Mouse (Mus musculus): Measurements from ENCODE around the gene Olfr1155. TPM values are rescaled to one million over a fixed set of nuclear protein-coding genes. Genes with fewer than 3 reads are reported as not detected.

The Olfr1155 gene
- polyA plus RNA-seq (2014; fragmentation: Nextera tagmentation; extraction: Ambion mirVana), result not detected in 2 replicates

GRCm38 (mm10) chr2:87945037-87945436 lies at the start of gene Olfr1155:
TSS of gene Olfr1155 (minus strand) at chr2:87945137.
- no peaks in the 10 kb centered on the region for H3K4me1 ChIP-seq (ENCODE audit: control insufficient read depth, insufficient read depth, low read length)
- H3K27ac ChIP-seq (ENCODE audit: low read depth, low read length), result no peak within 1 kb of the TSS
- no peaks in the 10 kb centered on the region for H3K9me3 ChIP-seq (ENCODE audit: control insufficient read depth, low read length)
- H3K4me2 ChIP-seq, result no peak within 1 kb of the TSS
- no peak for DNase-seq (ENCODE audit: low spot score, missing footprints)
- H3K9ac ChIP-seq (ENCODE audit: low read length), result no peak within 1 kb of the TSS
- ATAC-seq (ENCODE audit: low FRiP score), result no peak
- H3K27me3 ChIP-seq (ENCODE audit: control insufficient read depth, insufficient read depth, low read length), result no peaks in the 10 kb centered on the region
- 96% methylated on average over 1 of the region's 1 CpGs for WGBS
- H3K4me3 ChIP-seq (ENCODE audit: low read depth, low read length), result no peak within 1 kb of the TSS
- H3K36me3 ChIP-seq (ENCODE audit: control insufficient read depth, insufficient read depth, low read length), result no peaks in the 10 kb centered on the region

- Histone ChIP-seq H3K27ac (ENCODE audit: low read depth, low read length) (no peak within 1 kb of the TSS), H3K4me1 (ENCODE audit: control insufficient read depth, insufficient read depth, low read length) (no peaks in the 10 kb centered on the region), H3K4me3 (ENCODE audit: low read depth, low read length) (no peak within 1 kb of the TSS), H3K27me3 (ENCODE audit: control insufficient read depth, insufficient read depth, low read length) (no peaks in the 10 kb centered on the region), H3K9ac (ENCODE audit: low read length) (no peak within 1 kb of the TSS), H3K36me3 (ENCODE audit: control insufficient read depth, insufficient read depth, low read length) (no peaks in the 10 kb centered on the region), H3K4me2 (no peak within 1 kb of the TSS), H3K9me3 (ENCODE audit: control insufficient read depth, low read length) (no peaks in the 10 kb centered on the region)
- ATAC-seq (ENCODE audit: low FRiP score) (no peak), DNase-seq (ENCODE audit: low spot score, missing footprints) (no peak)
Observed at GRCm38 (mm10) chr2:87989813-87990212, 44.9 kb upstream of the Olfr1155 start, which contains the start of gene Olfr1158. TSS of gene Olfr1158 (plus strand) at chr2:87990113.

- Histone ChIP-seq H3K27me3 (ENCODE audit: control insufficient read depth, insufficient read depth, low read length) (no peaks in the 10 kb centered on the region), H3K27ac (ENCODE audit: low read depth, low read length) (no peak within 1 kb of the TSS), H3K36me3 (ENCODE audit: control insufficient read depth, insufficient read depth, low read length) (no peaks in the 10 kb centered on the region), H3K9me3 (ENCODE audit: control insufficient read depth, low read length) (no peaks in the 10 kb centered on the region), H3K4me3 (ENCODE audit: low read depth, low read length) (no peak within 1 kb of the TSS), H3K4me2 (no peak within 1 kb of the TSS), H3K9ac (ENCODE audit: low read length) (no peak within 1 kb of the TSS), H3K4me1 (ENCODE audit: control insufficient read depth, insufficient read depth, low read length) (no peaks in the 10 kb centered on the region)
- DNase-seq (ENCODE audit: low spot score, missing footprints) (no peak), ATAC-seq (ENCODE audit: low FRiP score) (no peak)
- 80% methylated on average over 3 of the region's 3 CpGs for WGBS
Observed at GRCm38 (mm10) chr2:87974563-87974962, 29.6 kb upstream of the Olfr1155 start, which contains the start of gene Olfr74. TSS of gene Olfr74 (minus strand) at chr2:87974663.

DNA sequence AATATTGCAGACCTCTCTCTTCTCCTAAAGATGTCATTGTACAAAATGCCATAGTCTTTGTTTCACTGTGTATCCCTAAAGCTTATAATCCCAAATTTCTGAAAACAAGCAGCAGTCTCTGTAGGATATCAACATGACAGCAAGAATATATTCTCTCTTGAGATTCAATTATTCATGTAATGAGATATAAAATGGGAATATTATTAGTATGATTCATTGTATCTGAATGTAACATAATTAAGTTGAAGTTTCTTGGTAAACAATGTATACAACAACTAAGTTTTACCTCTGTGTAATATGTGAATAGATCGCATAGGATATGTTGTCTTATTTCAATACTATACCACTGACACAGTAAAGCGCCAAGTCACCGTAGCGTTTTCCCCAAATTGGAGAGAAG lies 23.3 kb upstream of the Olfr1155 start, which contains the start of gene Olfr1157:
Olfr1157 (minus strand) TSS at position 101 of the 400 bp plus-strand sequence.
- no peak within 1 kb of the TSS for H3K4me3 ChIP-seq (ENCODE audit: low read depth, low read length)
- H3K36me3 ChIP-seq (ENCODE audit: control insufficient read depth, insufficient read depth, low read length), result no peaks in the 10 kb centered on the region
- DNase-seq (ENCODE audit: low spot score, missing footprints) (no peak), ATAC-seq (ENCODE audit: low FRiP score) (no peak)
- no peak within 1 kb of the TSS for H3K9ac ChIP-seq (ENCODE audit: low read length)
- no peak within 1 kb of the TSS for H3K27ac ChIP-seq (ENCODE audit: low read depth, low read length)
- no peaks in the 10 kb centered on the region for H3K27me3 ChIP-seq (ENCODE audit: control insufficient read depth, insufficient read depth, low read length)
- H3K9me3 ChIP-seq (ENCODE audit: control insufficient read depth, low read length), result no peaks in the 10 kb centered on the region
- no peak within 1 kb of the TSS for H3K4me2 ChIP-seq
- 95% methylated on average over 4 of the region's 4 CpGs for WGBS
- no peaks in the 10 kb centered on the region for H3K4me1 ChIP-seq (ENCODE audit: control insufficient read depth, insufficient read depth, low read length)

- no peak for DNase-seq (ENCODE audit: low spot score, missing footprints)
- ATAC-seq (ENCODE audit: low FRiP score), result no peak
- Histone ChIP-seq H3K4me1 (ENCODE audit: control insufficient read depth, insufficient read depth, low read length) (no peaks in the 10 kb centered on the region), H3K4me3 (ENCODE audit: low read depth, low read length) (no peak within 1 kb of the TSS), H3K27ac (ENCODE audit: low read depth, low read length) (no peak within 1 kb of the TSS), H3K9me3 (ENCODE audit: control insufficient read depth, low read length) (no peaks in the 10 kb centered on the region), H3K36me3 (ENCODE audit: control insufficient read depth, insufficient read depth, low read length) (no peaks in the 10 kb centered on the region), H3K4me2 (no peak within 1 kb of the TSS), H3K27me3 (ENCODE audit: control insufficient read depth, insufficient read depth, low read length) (no peaks in the 10 kb centered on the region), H3K9ac (ENCODE audit: low read length) (no peak within 1 kb of the TSS)
Observed at GRCm38 (mm10) chr2:87953000-87953399, 8.1 kb upstream of the Olfr1155 start, which contains the start of gene Olfr1156. TSS of gene Olfr1156 (minus strand) at chr2:87953100.

GRCm38 (mm10) chr2:87905066-87905465 lies 39.9 kb downstream of the Olfr1155 start, which contains the start of gene Olfr1154:
TSS of gene Olfr1154 (minus strand) at chr2:87905166.
- ATAC-seq (ENCODE audit: low FRiP score) (no peak), DNase-seq (ENCODE audit: low spot score, missing footprints) (no peak)
- H3K9me3 ChIP-seq (ENCODE audit: control insufficient read depth, low read length), result no peaks in the 10 kb centered on the region
- H3K27me3 ChIP-seq (ENCODE audit: control insufficient read depth, insufficient read depth, low read length), result no peaks in the 10 kb centered on the region
- H3K4me3 ChIP-seq (ENCODE audit: low read depth, low read length), result no peak within 1 kb of the TSS
- no peak within 1 kb of the TSS for H3K27ac ChIP-seq (ENCODE audit: low read depth, low read length)
- H3K4me1 ChIP-seq (ENCODE audit: control insufficient read depth, insufficient read depth, low read length), result no peaks in the 10 kb centered on the region
- H3K4me2 ChIP-seq, result no peak within 1 kb of the TSS
- H3K9ac ChIP-seq (ENCODE audit: low read length), result no peak within 1 kb of the TSS
- no peaks in the 10 kb centered on the region for H3K36me3 ChIP-seq (ENCODE audit: control insufficient read depth, insufficient read depth, low read length)
- WGBS, result 86% methylated on average over 1 of the region's 1 CpGs

GRCm38 (mm10) chr2:87894662-87895061 lies 50.3 kb downstream of the Olfr1155 start, which contains the start of gene Olfr1153:
TSS of gene Olfr1153 (plus strand) at chr2:87894962.
- WGBS, result 72% methylated on average over 1 of the region's 1 CpGs
- Histone ChIP-seq H3K4me2 (no peak within 1 kb of the TSS), H3K27ac (ENCODE audit: low read depth, low read length) (no peak within 1 kb of the TSS), H3K36me3 (ENCODE audit: control insufficient read depth, insufficient read depth, low read length) (no peaks in the 10 kb centered on the region), H3K9ac (ENCODE audit: low read length) (no peak within 1 kb of the TSS), H3K4me1 (ENCODE audit: control insufficient read depth, insufficient read depth, low read length) (no peaks in the 10 kb centered on the region), H3K9me3 (ENCODE audit: control insufficient read depth, low read length) (no peaks in the 10 kb centered on the region), H3K4me3 (ENCODE audit: low read depth, low read length) (no peak within 1 kb of the TSS), H3K27me3 (ENCODE audit: control insufficient read depth, insufficient read depth, low read length) (no peaks in the 10 kb centered on the region)
- DNase-seq (ENCODE audit: low spot score, missing footprints) (no peak), ATAC-seq (ENCODE audit: low FRiP score) (no peak)

Other genes starting within 250 kb of the Olfr1155 start
- gene Olfr1137, start 232.0 kb downstream of the Olfr1155 start, polyA plus RNA-seq (2014; fragmentation: Nextera tagmentation; extraction: Ambion mirVana), result not detected in 2 replicates
- not detected in 2 replicates for gene Olfr1138, start 205.2 kb downstream of the Olfr1155 start, polyA plus RNA-seq (2014; fragmentation: Nextera tagmentation; extraction: Ambion mirVana)
- not detected in 2 replicates for gene Olfr1140, start 201.4 kb downstream of the Olfr1155 start, polyA plus RNA-seq (2014; fragmentation: Nextera tagmentation; extraction: Ambion mirVana)
- gene Olfr1141, start 191.1 kb downstream of the Olfr1155 start, polyA plus RNA-seq (2014; fragmentation: Nextera tagmentation; extraction: Ambion mirVana), result not detected in 2 replicates
- not detected in 2 replicates for gene Olfr152, start 165.7 kb downstream of the Olfr1155 start, polyA plus RNA-seq (2014; fragmentation: Nextera tagmentation; extraction: Ambion mirVana)
- gene Olfr1143, start 144.5 kb downstream of the Olfr1155 start, polyA plus RNA-seq (2014; fragmentation: Nextera tagmentation; extraction: Ambion mirVana), result not detected in 2 replicates
- not detected in 2 replicates for gene Olfr1145, start 135.3 kb downstream of the Olfr1155 start, polyA plus RNA-seq (2014; fragmentation: Nextera tagmentation; extraction: Ambion mirVana)
- gene Olfr1148, start 114.6 kb downstream of the Olfr1155 start, polyA plus RNA-seq (2014; fragmentation: Nextera tagmentation; extraction: Ambion mirVana), result not detected in 2 replicates
- not detected in 2 replicates for gene Olfr1150-ps1, start 101.1 kb downstream of the Olfr1155 start, polyA plus RNA-seq (2014; fragmentation: Nextera tagmentation; extraction: Ambion mirVana)
- not detected in 2 replicates for gene Olfr1151, start 89.3 kb downstream of the Olfr1155 start, polyA plus RNA-seq (2014; fragmentation: Nextera tagmentation; extraction: Ambion mirVana)
- gene Olfr1152, start 78.6 kb downstream of the Olfr1155 start, polyA plus RNA-seq (2014; fragmentation: Nextera tagmentation; extraction: Ambion mirVana), result 0.01 TPM in 1 of 2 replicates, not detected in the other
- not detected in 2 replicates for gene Olfr1153, start 50.2 kb downstream of the Olfr1155 start, polyA plus RNA-seq (2014; fragmentation: Nextera tagmentation; extraction: Ambion mirVana)
- gene Olfr1154, start 40.0 kb downstream of the Olfr1155 start, polyA plus RNA-seq (2014; fragmentation: Nextera tagmentation; extraction: Ambion mirVana), result not detected in 2 replicates
- not detected in 2 replicates for gene Olfr1156, start 8.0 kb upstream of the Olfr1155 start, polyA plus RNA-seq (2014; fragmentation: Nextera tagmentation; extraction: Ambion mirVana)
- not detected in 2 replicates for gene Olfr1157, start 23.2 kb upstream of the Olfr1155 start, polyA plus RNA-seq (2014; fragmentation: Nextera tagmentation; extraction: Ambion mirVana)
- not detected in 2 replicates for gene Olfr74, start 29.5 kb upstream of the Olfr1155 start, polyA plus RNA-seq (2014; fragmentation: Nextera tagmentation; extraction: Ambion mirVana)
- gene Olfr1158, start 45.0 kb upstream of the Olfr1155 start, polyA plus RNA-seq (2014; fragmentation: Nextera tagmentation; extraction: Ambion mirVana), result not detected in 2 replicates
- gene Olfr1160, start 63.1 kb upstream of the Olfr1155 start, polyA plus RNA-seq (2014; fragmentation: Nextera tagmentation; extraction: Ambion mirVana), result not detected in 2 replicates
- not detected in 2 replicates for gene Olfr1161, start 77.6 kb upstream of the Olfr1155 start, polyA plus RNA-seq (2014; fragmentation: Nextera tagmentation; extraction: Ambion mirVana)
- not detected in 2 replicates for gene Olfr73, start 92.6 kb upstream of the Olfr1155 start, polyA plus RNA-seq (2014; fragmentation: Nextera tagmentation; extraction: Ambion mirVana)
- gene Olfr1162, start 106.0 kb upstream of the Olfr1155 start, polyA plus RNA-seq (2014; fragmentation: Nextera tagmentation; extraction: Ambion mirVana), result not detected in 2 replicates
- not detected in 2 replicates for gene Olfr1163, start 126.7 kb upstream of the Olfr1155 start, polyA plus RNA-seq (2014; fragmentation: Nextera tagmentation; extraction: Ambion mirVana)
- not detected in 2 replicates for gene Olfr1164, start 148.8 kb upstream of the Olfr1155 start, polyA plus RNA-seq (2014; fragmentation: Nextera tagmentation; extraction: Ambion mirVana)
- not detected in 2 replicates for gene Olfr1166, start 183.1 kb upstream of the Olfr1155 start, polyA plus RNA-seq (2014; fragmentation: Nextera tagmentation; extraction: Ambion mirVana)
- not detected in 2 replicates for gene Olfr1167, start 210.1 kb upstream of the Olfr1155 start, polyA plus RNA-seq (2014; fragmentation: Nextera tagmentation; extraction: Ambion mirVana)
- not detected in 2 replicates for gene Olfr1168, start 236.7 kb upstream of the Olfr1155 start, polyA plus RNA-seq (2014; fragmentation: Nextera tagmentation; extraction: Ambion mirVana)